8 mouse cellular contexts compared by ENCODE assay signal in the genomic region with DNA sequence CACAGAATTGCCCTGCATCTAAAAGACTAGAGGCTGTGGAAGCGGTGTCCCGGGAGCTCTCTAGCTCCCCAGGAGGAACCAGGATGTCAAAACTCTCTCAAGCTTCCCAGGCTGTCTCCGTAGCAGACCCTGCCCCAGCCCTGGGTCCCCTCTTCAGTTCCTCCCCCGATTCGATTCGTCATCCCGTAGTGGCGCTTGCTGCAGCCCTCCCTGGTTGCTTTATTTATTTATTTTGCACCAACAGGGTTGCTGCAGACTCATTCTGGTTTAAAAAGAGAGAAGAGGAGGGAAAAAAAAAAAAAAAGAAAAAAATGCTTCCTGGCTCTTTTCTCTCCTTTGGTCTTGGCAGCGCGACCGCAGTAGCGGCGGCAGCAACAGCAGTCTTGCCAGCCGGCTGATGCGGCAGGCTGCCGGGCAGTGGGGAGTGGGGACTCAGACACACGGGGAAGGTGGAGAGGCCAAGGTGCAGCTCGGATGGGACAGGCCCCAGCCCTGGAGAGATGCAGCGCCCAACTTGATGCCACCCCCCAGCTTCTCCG. TPM values are rescaled to one million over a fixed set of nuclear protein-coding genes. Genes with fewer than 3 reads are reported as not detected.
DNase-seq lines count a peak whose midpoint lies in the region; ATAC-seq and TF ChIP-seq lines count a peak whose summit lies in the region.

No protein-coding gene starts in this region.

- DNase-seq in layer of hippocampus, postnatal 10 days (ENCODE audit: low spot score in 2 of 2), result peak; percentile 47 to 55
- DNase-seq in layer of hippocampus, adult 9-10 months (ENCODE audit: low spot score), result no peak
- DNase-seq in cerebellum, adult 8-10 months, result peak; percentile 30
- peak; percentile 29 for DNase-seq in forebrain, embryonic 10.5 days (ENCODE audit: extremely low spot score, low spot score)
- no peak for DNase-seq in ovary, postnatal 10 days (ENCODE audit: low spot score)
- DNase-seq in adipocyte (ENCODE audit: low spot score), result no peak

- H3K4me2 ChIP-seq in intestine, postnatal 0 days (replicated peaks; ENCODE audit: low read depth), result peak overlapping the region; percentile 33
- H3K4me2 ChIP-seq in myocyte (ENCODE audit: low read depth), result peak overlapping the region; percentile 22

- no peak for TF ChIP-seq POLR2A in myocyte (IDR thresholded peaks at IDR 0.05; ENCODE audit: insufficient read length, low read depth)

- 3% methylated on average over 20 of the region's 20 CpGs for WGBS in forebrain, embryonic 10.5 days
- 5% methylated on average over 20 of the region's 20 CpGs for WGBS in intestine, postnatal 0 days

- H3K4me3 ChIP-seq in forebrain, embryonic 10.5 days, result peak overlapping the region; percentile 52
- H3K4me3 ChIP-seq in intestine, postnatal 0 days (ENCODE audit: low read depth, low read length), result no peak overlapping the region
- no peak overlapping the region for H3K4me3 ChIP-seq in myocyte

- ATAC-seq in intestine, postnatal 0 days, result no peak

- H3K36me3 ChIP-seq in forebrain, embryonic 10.5 days (replicated peaks), result no peaks in the 10 kb centered on the region
- peaks cover 7% of the 10 kb centered on the region; the same call in 1 of the 2 replicates for H3K36me3 ChIP-seq in intestine, postnatal 0 days (ENCODE audit: control insufficient read depth, insufficient read depth)
- no peaks in the 10 kb centered on the region for H3K36me3 ChIP-seq in myocyte (ENCODE audit: control insufficient read depth, insufficient read depth)

- peaks cover 31% of the 10 kb centered on the region for H3K4me1 ChIP-seq in forebrain, embryonic 10.5 days
- no peaks in the 10 kb centered on the region for H3K4me1 ChIP-seq in intestine, postnatal 0 days (replicated peaks; ENCODE audit: control insufficient read depth, insufficient read depth, low read length)

- H3K9me3 ChIP-seq in forebrain, embryonic 10.5 days, result no peaks in the 10 kb centered on the region
- H3K9me3 ChIP-seq in intestine, postnatal 0 days (ENCODE audit: control insufficient read depth), result no peaks in the 10 kb centered on the region

- peak overlapping the region; percentile 67 for H3K27ac ChIP-seq in forebrain, embryonic 10.5 days
- H3K27ac ChIP-seq in intestine, postnatal 0 days (ENCODE audit: low read depth, low read length), result no peak overlapping the region

- H3K9ac ChIP-seq in intestine, postnatal 0 days (ENCODE audit: low read depth, low read length), result 0 out of 2 replicates have a peak overlapping the region, but pooled peaks have one; percentile 23

- no peaks in the 10 kb centered on the region for H3K79me2 ChIP-seq in myocyte (ENCODE audit: control insufficient read depth, insufficient read depth)

- H3ac ChIP-seq in myocyte (ENCODE audit: control insufficient read depth, insufficient read length), result no peak overlapping the region

- TF ChIP-seq CTCF in intestine, postnatal 0 days (IDR thresholded peaks at IDR 0.05; ENCODE audit: low read depth), result peak; percentile 34

- peaks cover 78% of the 10 kb centered on the region for H3K27me3 ChIP-seq in forebrain, embryonic 10.5 days (ENCODE audit: poor library complexity, severe bottlenecking)
- peaks cover 6% of the 10 kb centered on the region; the same call in 1 of the 2 replicates for H3K27me3 ChIP-seq in intestine, postnatal 0 days (replicated peaks; ENCODE audit: control insufficient read depth, insufficient read depth, low read length)
- H3K27me3 ChIP-seq in myocyte (ENCODE audit: control insufficient read depth, insufficient read depth, insufficient read length), result peaks cover 51% of the 10 kb centered on the region

TF ChIP-seq in myocyte, 11 proteins besides CTCF, POLR2A, EP300 and RAD21:
- TF ChIP-seq MAX (IDR thresholded peaks at IDR 0.05; ENCODE audit: low read depth) (no peak), REST (IDR thresholded peaks at IDR 0.05; ENCODE audit: insufficient read depth, insufficient read length) (no peak), SRF (IDR thresholded peaks at IDR 0.05; ENCODE audit: control insufficient read depth, insufficient read length, low read depth) (no peak), USF1 (IDR thresholded peaks at IDR 0.05; ENCODE audit: low read depth) (no peak), E2F4 (IDR thresholded peaks at IDR 0.05; ENCODE audit: insufficient read depth) (no peak), TCF12 (IDR thresholded peaks at IDR 0.05; ENCODE audit: insufficient read depth, poor library complexity, severe bottlenecking) (no peak), TCF3 (IDR thresholded peaks at IDR 0.05; ENCODE audit: insufficient read length, low read depth) (no peak), POLR2AphosphoS2 (IDR thresholded peaks at IDR 0.05; ENCODE audit: insufficient read length, low read depth) (no peak), CEBPB (IDR thresholded peaks at IDR 0.05; ENCODE audit: insufficient read depth, poor library complexity, severe bottlenecking) (no peak), MYOG (IDR thresholded peaks at IDR 0.05; ENCODE audit: control insufficient read depth in 1 of 3, insufficient read depth in 1 of 3, insufficient read length in 2 of 3, low read depth in 2 of 3) (no peak), MYOD1 (IDR thresholded peaks at IDR 0.05; ENCODE audit: control insufficient read depth in 1 of 3, insufficient read length in 2 of 3, low read depth in 2 of 3) (no peak)

RNA-seq across cellular contexts. Expression of a gene that starts 0.7 kb away (rescaled TPM):
- total RNA-seq in layer of hippocampus, postnatal 10 days (2021), result 1 to 10 TPM; 1.3 to 1.5 TPM
- polyA plus RNA-seq in forebrain, embryonic 10.5 days (2016; fragmentation: Nextera tagmentation; extraction: Ambion mirVana), result 0.15 and 0.21 TPM in 2 replicates
- polyA plus RNA-seq in intestine, postnatal 0 days (2015; fragmentation: Nextera tagmentation; extraction: Ambion mirVana), result 0.68 and 0.86 TPM in 2 replicates
- not detected for polyA plus RNA-seq in myocyte (2012; fragmentation: generic; extraction: Trizol)

RNA-seq across cellular contexts. Expression of a gene that starts 14.1 kb away (rescaled TPM):
- total RNA-seq in layer of hippocampus, postnatal 10 days (2021), result 10 to 100 TPM; 43.9 to 47.7 TPM
- 37.6 and 38.1 TPM in 2 replicates for polyA plus RNA-seq in forebrain, embryonic 10.5 days (2016; fragmentation: Nextera tagmentation; extraction: Ambion mirVana)
- polyA plus RNA-seq in intestine, postnatal 0 days (2015; fragmentation: Nextera tagmentation; extraction: Ambion mirVana), result 5.6 and 6.2 TPM in 2 replicates
- polyA plus RNA-seq in myocyte (2012; fragmentation: generic; extraction: Trizol), result 5.4 TPM

RNA-seq across cellular contexts. Expression of a gene that starts 26.4 kb away (rescaled TPM):
- total RNA-seq in layer of hippocampus, postnatal 10 days (2021), result under 1 TPM; 0.16 to 0.62 TPM
- polyA plus RNA-seq in forebrain, embryonic 10.5 days (2016; fragmentation: Nextera tagmentation; extraction: Ambion mirVana), result 0.16 and 0.36 TPM in 2 replicates
- polyA plus RNA-seq in intestine, postnatal 0 days (2015; fragmentation: Nextera tagmentation; extraction: Ambion mirVana), result 25.5 and 32.1 TPM in 2 replicates
- polyA plus RNA-seq in myocyte (2012; fragmentation: generic; extraction: Trizol), result 0.26 TPM

RNA-seq across cellular contexts. Expression of a gene that starts 36.8 kb away (rescaled TPM):
- total RNA-seq in layer of hippocampus, postnatal 10 days (2021), result under 1 TPM in 1 of 2 experiments, not detected in 1; 0.46 TPM
- polyA plus RNA-seq in forebrain, embryonic 10.5 days (2016; fragmentation: Nextera tagmentation; extraction: Ambion mirVana), result 0.11 and 0.40 TPM in 2 replicates
- 0.65 and 0.87 TPM in 2 replicates for polyA plus RNA-seq in intestine, postnatal 0 days (2015; fragmentation: Nextera tagmentation; extraction: Ambion mirVana)
- polyA plus RNA-seq in myocyte (2012; fragmentation: generic; extraction: Trizol), result not detected

RNA-seq across cellular contexts. Expression of a gene that starts 44.1 kb away (rescaled TPM):
- total RNA-seq in layer of hippocampus, postnatal 10 days (2021), result 10 to 100 TPM; 45.3 to 48.8 TPM
- 70.9 and 74.5 TPM in 2 replicates for polyA plus RNA-seq in forebrain, embryonic 10.5 days (2016; fragmentation: Nextera tagmentation; extraction: Ambion mirVana)
- 33.5 and 35.2 TPM in 2 replicates for polyA plus RNA-seq in intestine, postnatal 0 days (2015; fragmentation: Nextera tagmentation; extraction: Ambion mirVana)
- polyA plus RNA-seq in myocyte (2012; fragmentation: generic; extraction: Trizol), result 75.1 TPM

Comparison
In these comparisons a context has a peak if more than half of its experiments do, and no peak if none do; other contexts are left out.
1. DNase-seq: peak in layer of hippocampus, postnatal 10 days (2 of 2), cerebellum, adult 8-10 months (single experiment) and forebrain, embryonic 10.5 days (single experiment); none in layer of hippocampus, adult 9-10 months (single experiment), ovary, postnatal 10 days (single experiment) and adipocyte (single experiment).
2. RNA of a gene that starts 26.4 kb away (polyA plus RNA-seq): 25.5 to 32.1 TPM in intestine, postnatal 0 days; 0.16 to 0.36 TPM in forebrain, embryonic 10.5 days and 0.26 TPM in myocyte (single experiment); every median in the first group is over 10 times any median in the second.